ENCODE assay signal across 24 mouse cellular contexts in the genomic region with DNA sequence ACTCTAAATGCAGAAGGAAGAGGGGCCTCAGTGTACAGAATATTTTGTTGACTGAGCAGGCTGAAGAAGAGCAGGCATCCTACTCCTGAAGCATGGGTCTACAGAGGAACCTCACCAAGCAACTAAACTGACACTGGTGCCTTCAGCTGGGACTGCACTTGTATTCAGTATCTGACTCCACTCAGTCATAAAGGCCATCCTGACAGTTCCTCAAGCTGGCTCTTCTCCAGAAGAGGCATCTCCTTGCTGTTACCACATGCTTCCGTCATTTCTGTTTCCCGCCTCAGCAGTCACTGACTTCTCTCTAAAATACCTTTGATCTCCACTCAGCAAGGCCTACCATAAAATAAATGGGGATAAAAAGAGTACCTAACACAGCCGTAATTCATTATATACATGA. TPM values are rescaled to one million over a fixed set of nuclear protein-coding genes. Genes with fewer than 3 reads are reported as not detected.
DNase-seq lines count a peak whose midpoint lies in the region; ATAC-seq and TF ChIP-seq lines count a peak whose summit lies in the region.
"Had no signal": no experiment of that assay in that cellular context is flagged by ENCODE, and none has a peak within 500 bp of the region (broad histone marks: within the 10 kb centered on the region; RNA-seq: fewer than 3 reads in every experiment).

No protein-coding gene starts in this region.

- DNase-seq in gastrocnemius, adult 2 months = no peak
- DNase-seq in gastrocnemius, adult 18-20 months (ENCODE audit: low spot score) = no peak
- peak; percentile 18 for DNase-seq in lung, postnatal 10 days
- no peak for DNase-seq in lung, adult 2 months
- DNase-seq in cerebellum, adult 9-11 months = peak; percentile 22
- DNase-seq in liver, postnatal 0 days = no peak
- DNase-seq: forebrain, postnatal 0 days; heart, postnatal 4 days; kidney, adult 11 months; layer of hippocampus, postnatal 36 days; lung, adult 18-20 months; spleen, adult 18-20 months; thymus, postnatal 36 days had no signal

- WGBS in lung, adult 2 months = 62% methylated on average over 3 of the region's 3 CpGs
- 68% methylated on average over 3 of the region's 3 CpGs for WGBS in liver, postnatal 0 days (ENCODE audit: insufficient replicate concordance)

- H3K4me2 ChIP-seq in liver, postnatal 0 days (ENCODE audit: low read depth, low read length) = no peak overlapping the region
- H3K4me2 ChIP-seq: embryonic facial prominence, embryonic 13.5 days; heart, embryonic 15.5 days; midbrain, embryonic 15.5 days; neural tube, embryonic 15.5 days had no signal

- H3K27me3 ChIP-seq in liver, postnatal 0 days (ENCODE audit: insufficient read depth, low read length) = no peaks in the 10 kb centered on the region
- H3K27me3 ChIP-seq: embryonic facial prominence, embryonic 13.5 days; heart, embryonic 15.5 days; megakaryocyte, embryonic 14.5 days; midbrain, embryonic 15.5 days; neural tube, embryonic 15.5 days had no signal

- no peaks in the 10 kb centered on the region for H3K9me3 ChIP-seq in liver, postnatal 0 days (ENCODE audit: low read length)
- H3K9me3 ChIP-seq: embryonic facial prominence, embryonic 13.5 days; forebrain, embryonic 10.5 days; G1E; heart, embryonic 15.5 days; megakaryocyte, embryonic 14.5 days; midbrain, embryonic 15.5 days; neural tube, embryonic 15.5 days had no signal

- no peak overlapping the region for H3K4me3 ChIP-seq in gastrocnemius, adult 2 months
- no peak overlapping the region for H3K4me3 ChIP-seq in lung, adult 2 months (replicated peaks; ENCODE audit: extremely low read depth, low read depth, low read length)
- no peak overlapping the region for H3K4me3 ChIP-seq in liver, postnatal 0 days (ENCODE audit: low read depth, low read length)
- H3K4me3 ChIP-seq: embryonic facial prominence, embryonic 13.5 days; forebrain, embryonic 10.5 days; heart, embryonic 15.5 days; megakaryocyte, embryonic 14.5 days; midbrain, embryonic 15.5 days; neural tube, embryonic 15.5 days had no signal

- H3K36me3 ChIP-seq in liver, postnatal 0 days (replicated peaks; ENCODE audit: insufficient read depth, low read length) = no peaks in the 10 kb centered on the region
- H3K36me3 ChIP-seq: embryonic facial prominence, embryonic 13.5 days; forebrain, embryonic 10.5 days; G1E; heart, embryonic 15.5 days; midbrain, embryonic 15.5 days; neural tube, embryonic 15.5 days had no signal

- H3K27ac ChIP-seq in gastrocnemius, adult 2 months = peak overlapping the region; percentile 24; the same call in 1 of the 2 replicates
- no peak overlapping the region for H3K27ac ChIP-seq in liver, postnatal 0 days (ENCODE audit: low read depth)
- H3K27ac ChIP-seq: embryonic facial prominence, embryonic 13.5 days; forebrain, embryonic 10.5 days; heart, embryonic 15.5 days; kidney, postnatal 0 days; midbrain, embryonic 15.5 days; neural tube, embryonic 15.5 days had no signal

- TF ChIP-seq CTCF in gastrocnemius, adult 2 months (IDR thresholded peaks at IDR 0.05) = no peak
- no peak for TF ChIP-seq CTCF in lung, adult 2 months (IDR thresholded peaks at IDR 0.05; ENCODE audit: insufficient read depth, low read length)
- no peak for TF ChIP-seq CTCF in liver, postnatal 0 days (IDR thresholded peaks at IDR 0.05; ENCODE audit: low read depth)

- no peak overlapping the region for H3K9ac ChIP-seq in liver, postnatal 0 days (replicated peaks)
- H3K9ac ChIP-seq: embryonic facial prominence, embryonic 13.5 days; forebrain, postnatal 0 days; heart, embryonic 15.5 days; midbrain, embryonic 15.5 days; neural tube, embryonic 15.5 days had no signal

- no peak for TF ChIP-seq EP300 in liver, postnatal 0 days (IDR thresholded peaks at IDR 0.05; ENCODE audit: low read depth)

- no peak for TF ChIP-seq POLR2A in lung, adult 2 months (IDR thresholded peaks at IDR 0.05; ENCODE audit: borderline replicate concordance, extremely low read depth, low read depth, low read length)

- ATAC-seq in liver, postnatal 0 days = no peak
- no peak for ATAC-seq in frontal cortex, adult (ENCODE audit: low TSS enrichment)
- ATAC-seq in erythroblast, adult 5-6 weeks (replicated peaks; ENCODE audit: low FRiP score, poor library complexity, severe bottlenecking) = no peak
- ATAC-seq: forebrain, postnatal 0 days; hindbrain, embryonic 16.5 days; midbrain, embryonic 15.5 days had no signal

- intact Hi-C loops in gastrocnemius, adult 2 months (cut with DNase I) = no loop called here

- no peaks in the 10 kb centered on the region; the same call in 1 of the 2 replicates for H3K4me1 ChIP-seq in lung, adult 2 months (ENCODE audit: control insufficient read depth, insufficient read depth, low read length)
- H3K4me1 ChIP-seq in liver, postnatal 0 days (ENCODE audit: insufficient read depth) = no peaks in the 10 kb centered on the region
- H3K4me1 ChIP-seq: megakaryocyte, embryonic 14.5 days had no signal

RNA-seq across cellular contexts. Expression of gene Rev3l, which starts 44.1 kb away (rescaled TPM):
- 10 to 100 TPM; 27.0 to 55.3 TPM for total RNA-seq in gastrocnemius, adult 2 months (2021)
- total RNA-seq in gastrocnemius, adult 18-20 months (2021) = 10 to 100 TPM; 17.3 to 19.3 TPM
- polyA plus RNA-seq in lung, adult 2 months (2012; rRNA removed) = 8.7 and 13.0 TPM in 2 replicates
- 2.8 and 2.9 TPM in 2 replicates for polyA plus RNA-seq in liver, postnatal 0 days (2015; fragmentation: Nextera tagmentation; extraction: Ambion mirVana)
- total RNA-seq in erythroblast, adult 5-6 weeks (2015; ENCODE audit: low replicate concordance) = 22.2 and 22.5 TPM in 2 replicates
- total RNA-seq in erythroblast, adult 5-6 weeks (2017; ENCODE audit: low replicate concordance) = 19.7 and 23.4 TPM in 2 replicates

Comparison
In these comparisons a context has a peak if more than half of its experiments do, and no peak if none do; other contexts are left out.
1. DNase-seq: peak in lung, postnatal 10 days (single experiment) and cerebellum, adult 9-11 months (single experiment); none in gastrocnemius, adult 2 months (single experiment), gastrocnemius, adult 18-20 months (single experiment), lung, adult 2 months (single experiment) and liver, postnatal 0 days (single experiment).